Mouse (Mus musculus) heart, adult 2 months (tissue): ENCODE measurements around the gene Trmt44. TPM values are rescaled to one million over a fixed set of nuclear protein-coding genes. Genes with fewer than 3 reads are reported as not detected.
A peak's percentile ranks its signal among the peaks of the same experiment; 100 is the strongest.

Source experiments
- DNase-seq, 2 experiments: peaks; one replicate each; pipeline ENCODE4 v3.0.0; 2021
- H3K27ac ChIP-seq: fragments of 200-600 bp; 2 replicates; pipeline ENCODE4 v1.8.1; 2022
- H3K27me3 ChIP-seq: fragments of 200-500 bp; 2 replicates; pipeline ENCODE4 v1.6.1; 2012; ENCODE audit warnings: mild to moderate bottlenecking, low read length, inconsistent platforms, mixed read lengths; ENCODE audit not compliant: control insufficient read depth, insufficient read depth
- H3K36me3 ChIP-seq: fragments of 200-500 bp; 2 replicates; pipeline ENCODE4 v1.6.1; 2012; ENCODE audit warnings: low read length, inconsistent platforms; ENCODE audit not compliant: control insufficient read depth, insufficient read depth
- H3K4me1 ChIP-seq: fragments of 200-500 bp; 2 replicates; pipeline ENCODE4 v1.6.1; 2011; ENCODE audit warnings: low read length; ENCODE audit not compliant: control insufficient read depth, insufficient read depth
- H3K4me3 ChIP-seq: fragments of 200-600 bp; 2 replicates; pipeline ENCODE4 v1.8.1; 2022
- H3K79me2 ChIP-seq: fragments of 200-500 bp; replicated peaks from 2 replicates; pipeline ENCODE4 v1.6.1; 2012; ENCODE audit warnings: mild to moderate bottlenecking, inconsistent platforms, low read length, moderate library complexity, mixed read lengths; ENCODE audit not compliant: control insufficient read depth, insufficient read depth
- H3K9ac ChIP-seq: fragments of 200-500 bp; 2 replicates; pipeline ENCODE4 v1.6.1; 2012; ENCODE audit warnings: low read depth, mild to moderate bottlenecking, control low read depth, inconsistent platforms, low read length, mixed read lengths
- CTCF ChIP-seq: fragments of 200-600 bp; IDR thresholded peaks from 2 replicates; pipeline ENCODE4 v1.8.1; 2022; ENCODE audit warnings: antibody characterized with exemption, mild to moderate bottlenecking, moderate library complexity
- EP300 ChIP-seq: fragments of 200-500 bp; IDR thresholded peaks from 2 replicates; pipeline ENCODE4 v1.6.1; 2011; ENCODE audit warnings: low read depth, low read length, control low read depth; ENCODE audit not compliant: insufficient read depth
- POLR2A ChIP-seq: fragments of 200-500 bp; IDR thresholded peaks from 2 replicates; pipeline ENCODE4 v1.6.1; 2011; ENCODE audit warnings: mild to moderate bottlenecking, low read depth, low read length, control low read depth; ENCODE audit not compliant: insufficient read depth
- WGBS: fragments of 180-500 bp; shearing (Covaris S2); methylation state at CpG from one replicate; pipeline ENCODE4 v1.1.7; 2018; 5-methylcytosine and 5-hydroxymethylcytosine counted together
- intact Hi-C: fragments of 180-260 bp; cut with DNase I; formaldehyde crosslinking; loops from one replicate; pipeline ENCODE4 v1.15.1; 2025
- polyA plus RNA-seq: library from polyadenylated mRNA; depleted of rRNA; stranded (reverse); fragments of >200 nt; gene quantifications from 2 replicates; pipeline ENCODE4 v1.2.3, GENCODE M21; 2012
- total RNA-seq, 2 experiments: library from RNA; stranded (reverse); gene quantifications; 2 replicates each; pipeline ENCODE4 v1.2.3; 2021

Trmt44 gene
- total and polyA plus RNA-seq, 3 experiments, result 1.7 to 2.0 (median 1.9) TPM

DNA sequence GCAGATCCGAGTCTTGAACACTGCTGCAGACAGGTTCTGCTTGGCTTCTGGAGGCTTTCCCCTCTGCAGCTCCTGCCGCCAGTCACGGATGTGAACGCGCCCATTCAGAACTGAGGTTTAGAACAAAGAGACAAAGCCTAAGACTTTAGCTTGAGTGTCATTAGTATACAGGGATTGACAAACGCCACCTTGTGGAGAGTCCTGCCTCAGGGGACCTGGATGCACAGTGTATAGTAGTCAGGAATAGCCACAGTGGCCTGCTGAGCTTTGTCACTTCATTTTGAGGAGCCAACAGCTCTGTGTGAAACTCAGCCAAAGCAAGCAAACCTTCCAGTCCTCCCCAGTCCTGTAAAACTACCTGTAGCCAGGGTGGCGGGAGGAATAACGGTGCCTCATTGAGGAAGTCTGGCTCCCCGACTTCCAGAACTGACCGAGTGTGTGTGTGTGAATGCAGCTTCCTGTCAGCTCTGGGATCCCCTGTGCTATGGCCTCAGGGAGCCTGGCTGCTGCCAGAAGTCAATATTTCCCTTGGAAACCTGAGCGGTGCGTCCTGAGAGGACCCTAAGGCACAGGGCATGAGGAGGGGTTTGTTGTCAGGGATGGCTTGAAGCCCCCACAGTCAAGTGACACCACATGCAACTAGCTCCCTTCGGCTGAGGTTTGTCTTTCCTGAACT lies 16.8 kb downstream of the Trmt44 start:
- TF ChIP-seq CTCF (peak; percentile 48), EP300 (no peak)
- no peaks in the 10 kb centered on the region for H3K36me3 ChIP-seq
- intact Hi-C loops, result no loop called here

DNA sequence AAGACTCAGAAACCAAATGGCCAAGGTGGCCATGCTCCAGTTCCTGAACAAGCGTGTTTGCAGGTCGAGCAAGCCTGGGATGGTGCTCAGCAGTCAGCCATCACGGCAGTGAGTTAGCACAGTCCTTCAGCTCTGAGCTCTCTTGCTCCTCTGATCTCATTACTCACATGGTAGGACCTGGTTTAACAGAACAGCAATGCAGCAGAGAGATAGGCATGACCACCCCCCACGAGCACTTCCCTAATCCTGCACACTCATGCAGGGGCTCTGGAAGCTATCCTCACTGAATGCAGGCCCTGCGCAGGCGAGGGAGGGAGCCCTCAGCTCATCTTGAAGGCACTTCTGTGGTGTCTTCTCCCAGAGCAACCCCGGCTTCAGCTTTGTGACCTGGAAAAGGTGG lies 18.5 kb downstream of the Trmt44 start:
- no peak for DNase-seq
- intact Hi-C loops, result no loop called here
- no peaks in the 10 kb centered on the region for H3K36me3 ChIP-seq
- H3K4me1 ChIP-seq, result peaks cover 11% of the 10 kb centered on the region
- H3K9ac ChIP-seq, result no peak overlapping the region
- no peaks in the 10 kb centered on the region for H3K79me2 ChIP-seq
- H3K4me3 ChIP-seq, result no peak overlapping the region
- no peak overlapping the region for H3K27ac ChIP-seq
- no peaks in the 10 kb centered on the region for H3K27me3 ChIP-seq
- 92% methylated on average over 7 of the region's 7 CpGs for WGBS
- TF ChIP-seq POLR2A (no peak), EP300 (no peak), CTCF (no peak)

More for the DNA sequence above, 16.8 kb downstream of the Trmt44 start:
- no peak overlapping the region for H3K9ac ChIP-seq
- H3K27me3 ChIP-seq, result no peaks in the 10 kb centered on the region
- no peaks in the 10 kb centered on the region for H3K79me2 ChIP-seq
- 47% methylated on average over 13 of the region's 13 CpGs for WGBS
- peaks cover 11% of the 10 kb centered on the region for H3K4me1 ChIP-seq
- peak in 1 of 2 experiments; percentile 28 for DNase-seq
- no peak overlapping the region; the same call in 1 of the 2 replicates for H3K27ac ChIP-seq
- no peak overlapping the region for H3K4me3 ChIP-seq

DNA sequence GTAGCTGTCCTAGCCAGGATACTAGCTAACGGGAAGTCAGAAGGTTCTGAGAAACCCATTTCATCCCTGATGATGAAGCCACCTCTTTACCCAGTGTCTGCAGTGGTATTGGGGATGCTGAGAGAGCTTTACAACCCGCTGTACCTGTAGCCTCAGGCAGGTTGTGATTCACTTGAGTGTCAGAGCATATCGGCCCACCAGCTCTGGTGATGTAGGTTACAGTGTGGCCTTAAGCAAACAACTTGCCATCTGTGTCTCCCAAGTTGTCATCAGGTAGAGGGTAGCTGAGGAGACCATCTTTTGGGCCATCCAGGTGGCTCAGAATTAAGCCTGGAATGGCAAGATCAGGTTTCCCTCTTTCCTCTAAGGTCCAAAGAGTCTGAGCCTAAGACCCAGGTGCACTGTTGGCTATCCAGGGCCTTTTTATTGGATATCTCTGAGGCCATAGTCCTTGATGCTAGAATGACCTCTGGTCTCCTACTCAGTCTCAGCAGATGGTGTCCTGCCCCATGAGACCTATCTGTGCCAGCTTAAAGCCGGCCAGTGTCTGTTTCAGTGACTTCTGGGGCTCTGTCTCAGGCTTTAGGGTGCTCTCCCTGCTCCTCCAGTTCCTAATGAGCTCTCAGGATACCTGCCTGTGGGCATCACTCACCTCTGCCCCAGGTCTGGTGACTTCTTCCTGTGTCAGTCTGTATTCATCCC lies 21.9 kb downstream of the Trmt44 start:
- no peaks in the 10 kb centered on the region for H3K36me3 ChIP-seq
- H3K4me1 ChIP-seq, result no peaks in the 10 kb centered on the region; the same call in 1 of the 2 replicates
- intact Hi-C loops, result no loop called here
- no peaks in the 10 kb centered on the region for H3K27me3 ChIP-seq
- WGBS, result 77% methylated on average over 4 of the region's 4 CpGs
- TF ChIP-seq CTCF (no peak), EP300 (no peak), POLR2A (no peak)
- H3K27ac ChIP-seq, result no peak overlapping the region
- no peak overlapping the region for H3K4me3 ChIP-seq
- peak in 1 of 2 experiments; percentile 10 for DNase-seq
- H3K9ac ChIP-seq, result no peak overlapping the region
- no peaks in the 10 kb centered on the region for H3K79me2 ChIP-seq

DNA sequence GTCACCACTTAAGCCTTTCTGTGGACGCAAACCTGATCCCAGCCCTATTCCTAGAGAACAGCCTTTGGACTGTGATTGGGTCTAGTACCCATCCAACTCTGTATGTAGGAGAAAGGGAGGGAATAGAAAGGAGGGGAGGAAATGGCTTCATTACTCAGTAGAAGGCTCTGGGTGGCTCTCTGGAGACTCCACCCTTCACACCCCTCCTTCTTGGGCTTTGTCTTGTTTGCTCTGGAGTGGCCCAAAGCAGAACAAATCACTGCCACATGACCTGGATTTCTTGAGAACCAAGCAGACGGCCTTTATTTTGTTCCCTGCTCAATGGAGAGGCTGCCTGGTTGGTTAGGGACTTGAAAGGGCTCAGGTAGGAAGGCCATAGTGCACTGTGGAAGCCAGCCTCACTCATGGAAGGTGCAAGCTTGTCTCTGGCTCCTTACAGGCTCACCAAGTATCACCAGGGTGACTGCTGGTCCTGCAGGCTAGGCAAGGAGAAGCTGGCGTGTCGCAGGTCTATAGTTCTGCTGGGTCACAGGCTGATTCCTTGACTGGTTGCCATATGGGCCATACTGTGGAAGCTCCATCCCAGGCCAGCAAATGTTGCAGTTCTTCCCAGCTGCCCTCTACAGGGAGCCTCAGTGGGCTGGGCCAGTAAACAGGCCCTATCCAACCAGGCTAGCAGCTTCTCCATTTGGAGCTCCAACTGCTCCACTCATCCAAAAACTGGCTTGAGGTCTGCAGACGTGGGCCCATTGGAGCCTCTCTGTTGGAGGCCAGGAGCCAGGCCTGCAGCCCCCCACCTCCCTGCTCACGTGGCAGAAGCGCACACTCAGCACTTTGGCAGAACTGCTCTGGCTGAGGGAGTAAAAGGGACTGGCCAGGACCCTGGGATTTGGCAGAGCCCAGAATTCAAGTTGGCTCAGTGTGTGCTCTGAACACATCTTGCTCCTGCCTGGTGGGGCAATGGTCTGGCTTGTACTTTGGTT lies 22.7 kb downstream of the Trmt44 start:
- WGBS, result 43% methylated on average over 7 of the region's 7 CpGs
- TF ChIP-seq CTCF, result no peak
- TF ChIP-seq EP300, result no peak
- TF ChIP-seq POLR2A, result no peak
- Histone ChIP-seq H3K9ac (no peak overlapping the region), H3K36me3 (no peaks in the 10 kb centered on the region), H3K27ac (peak overlapping the region; percentile 26; the same call in 1 of the 2 replicates), H3K4me1 (no peaks in the 10 kb centered on the region; the same call in 1 of the 2 replicates), H3K4me3 (no peak overlapping the region), H3K27me3 (no peaks in the 10 kb centered on the region), H3K79me2 (no peaks in the 10 kb centered on the region)
- peak in 1 of 2 experiments; percentile 43 for DNase-seq
- intact Hi-C loops, result no loop called here

DNA sequence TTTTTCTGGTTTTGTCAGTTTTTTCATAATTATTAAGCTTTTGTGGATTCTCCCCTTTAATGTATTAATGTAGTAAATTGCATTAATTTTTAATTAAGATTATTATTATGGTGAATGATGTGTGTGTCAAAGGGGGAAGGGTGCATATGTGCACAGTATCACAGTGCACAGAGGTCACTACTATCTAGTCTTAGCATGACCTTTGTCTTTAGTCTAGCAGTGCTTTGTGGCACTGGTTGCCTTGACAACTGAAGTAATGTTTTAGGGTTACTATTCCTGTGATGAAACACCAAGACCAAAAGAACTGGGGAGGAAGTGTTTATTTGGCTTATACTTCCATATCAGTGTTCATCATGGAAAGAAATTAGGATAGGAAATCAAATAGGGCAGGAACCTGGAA lies 28.7 kb downstream of the Trmt44 start:
- intact Hi-C loops, result no loop called here
- TF ChIP-seq POLR2A (no peak), CTCF (no peak), EP300 (no peak)
- Histone ChIP-seq H3K4me3 (no peak overlapping the region), H3K79me2 (no peaks in the 10 kb centered on the region), H3K27me3 (no peaks in the 10 kb centered on the region; the same call in none of the 2 replicates), H3K27ac (no peak overlapping the region), H3K36me3 (no peaks in the 10 kb centered on the region), H3K9ac (no peak overlapping the region), H3K4me1 (no peaks in the 10 kb centered on the region)
- DNase-seq, result no peak
